Mouse (Mus musculus) G1E (cell line): ENCODE results near the gene Tmem63a. TPM values are rescaled to one million over a fixed set of nuclear protein-coding genes. Genes with fewer than 3 reads are reported as not detected.

Source experiments
- ATAC-seq: 2 replicates; pipeline ENCODE4 v1.8.0; 2016; ENCODE audit warnings: mild to moderate bottlenecking; ENCODE audit not compliant: insufficient number of reproducible peaks, poor library complexity, low FRiP score, severe bottlenecking; ENCODE audit errors: extremely low read depth
- DNase-seq: peaks from one replicate; pipeline ENCODE4 v3.0.0; 2012; ENCODE audit warnings: low spot score
- H3K27me3 ChIP-seq: 2 replicates; pipeline ENCODE4 v1.6.1; 2012; ENCODE audit warnings: mild to moderate bottlenecking, low read length, inconsistent platforms; ENCODE audit not compliant: insufficient read depth
- H3K36me3 ChIP-seq: replicated peaks from 2 replicates; pipeline ENCODE3; 2012; ENCODE audit warnings: mild to moderate bottlenecking, inconsistent platforms
- H3K4me1 ChIP-seq: 2 replicates; pipeline ENCODE4 v1.6.1; 2012; ENCODE audit warnings: low read depth, low read length, inconsistent platforms, mixed read lengths; ENCODE audit not compliant: insufficient read depth
- H3K4me3 ChIP-seq: 2 replicates; pipeline ENCODE4 v1.5.1; 2012; ENCODE audit warnings: low read depth, mild to moderate bottlenecking, inconsistent platforms, low read length, moderate library complexity, mixed read lengths
- H3K9me3 ChIP-seq: replicated peaks from 2 replicates; pipeline ENCODE4 v1.6.1; 2012; ENCODE audit warnings: inconsistent platforms
- CTCF ChIP-seq: IDR thresholded peaks from 2 replicates; pipeline ENCODE4 v1.5.1; 2012; ENCODE audit warnings: low read depth, low read length, inconsistent platforms, mixed read lengths
- GATA1 ChIP-seq: IDR thresholded peaks from 2 replicates; pipeline ENCODE4 v1.6.1; 2012; ENCODE audit warnings: borderline replicate concordance, low read length, inconsistent platforms, mixed read lengths
- GATA2 ChIP-seq: IDR thresholded peaks from 2 replicates; pipeline ENCODE4 v1.6.1; 2012; ENCODE audit warnings: low read depth, low read length, inconsistent platforms, borderline replicate concordance
- POLR2AphosphoS5 ChIP-seq: IDR thresholded peaks from 2 replicates; pipeline ENCODE4 v1.6.1; 2012; ENCODE audit warnings: low read depth, low read length, inconsistent platforms; ENCODE audit not compliant: insufficient replicate concordance
- TAL1 ChIP-seq: conservative IDR thresholded peaks from 2 replicates; pipeline ENCODE4 v1.6.1; 2012; ENCODE audit warnings: low read depth, low read length, inconsistent platforms, mixed read lengths
- polyA plus RNA-seq: library from polyadenylated mRNA; stranded (reverse); fragments of >175 nt; gene quantifications from 2 replicates; pipeline ENCODE4 v1.2.3, GENCODE M21; 2012
- total RNA-seq, 2 experiments: library from RNA; stranded (forward) in 1 of 2; stranded (reverse) in 1 of 2; fragments of 200-1000 nt in 1 of 2; fragments of >200 nt in 1 of 2; fragmentation: Nextera tagmentation in 1 of 2; gene quantifications; 2 replicates each; pipeline ENCODE4 v1.2.3; 2014 to 2017

Gene Tmem63a
- total and polyA plus RNA-seq, 3 experiments, result 2.8 to 3.2 (median 2.8) TPM

- Histone ChIP-seq H3K4me1 (0 out of 2 replicates have a peak, but pooled peaks cover 2% of the 10 kb centered on the region), H3K36me3 (no peaks in the 10 kb centered on the region), H3K4me3 (no peak overlapping the region), H3K9me3 (no peaks in the 10 kb centered on the region), H3K27me3 (peaks cover 39% of the 10 kb centered on the region)
- ATAC-seq, result no peak
- TF ChIP-seq TAL1 (no peak), POLR2AphosphoS5 (no peak), CTCF (no peak), GATA1 (no peak), GATA2 (no peak)
- no peak for DNase-seq
Observed at GRCm38 (mm10) chr1:180986701-180987100, 44.6 kb downstream of the Tmem63a start.

GRCm38 (mm10) chr1:180987759-180988158 lies 45.6 kb downstream of the Tmem63a start:
- no peaks in the 10 kb centered on the region for H3K36me3 ChIP-seq
- peak; percentile 48 for DNase-seq
- H3K9me3 ChIP-seq, result no peaks in the 10 kb centered on the region
- peaks cover 44% of the 10 kb centered on the region for H3K27me3 ChIP-seq
- 0 out of 2 replicates have a peak, but pooled peaks have one; percentile 28 for ATAC-seq
- TF ChIP-seq GATA1 (no peak), CTCF (peak; percentile 87)
- no peak overlapping the region for H3K4me3 ChIP-seq
- no peaks in the 10 kb centered on the region for H3K4me1 ChIP-seq

- no peak for DNase-seq
- no peak for ATAC-seq
- H3K4me1 ChIP-seq, result no peaks in the 10 kb centered on the region
- H3K9me3 ChIP-seq, result no peaks in the 10 kb centered on the region
- H3K4me3 ChIP-seq, result no peak overlapping the region
- no peak for TF ChIP-seq POLR2AphosphoS5
- no peak for TF ChIP-seq CTCF
- no peak for TF ChIP-seq TAL1
- TF ChIP-seq GATA1, result no peak
- no peak for TF ChIP-seq GATA2
- peaks cover 54% of the 10 kb centered on the region for H3K27me3 ChIP-seq
- H3K36me3 ChIP-seq, result no peaks in the 10 kb centered on the region
Observed at GRCm38 (mm10) chr1:180990671-180991070, 48.5 kb downstream of the Tmem63a start.

GRCm38 (mm10) chr1:180992142-180992541 lies 50.0 kb downstream of the Tmem63a start:
- TF ChIP-seq TAL1, result no peak
- 0 out of 2 replicates have a peak, but pooled peaks have one; percentile 28 for TF ChIP-seq CTCF
- no peak for TF ChIP-seq GATA1
- ATAC-seq (no peak), DNase-seq (no peak)
- H3K4me1 ChIP-seq, result no peaks in the 10 kb centered on the region
- no peak overlapping the region for H3K4me3 ChIP-seq
- peaks cover 60% of the 10 kb centered on the region for H3K27me3 ChIP-seq
- no peaks in the 10 kb centered on the region for H3K9me3 ChIP-seq
- no peaks in the 10 kb centered on the region for H3K36me3 ChIP-seq

GRCm38 (mm10) chr1:181000501-181001092 lies 58.5 kb downstream of the Tmem63a start:
- ATAC-seq (no peak), DNase-seq (no peak)
- no peak for TF ChIP-seq GATA1
- TF ChIP-seq GATA2, result no peak
- no peak for TF ChIP-seq POLR2AphosphoS5
- TF ChIP-seq TAL1, result no peak
- TF ChIP-seq CTCF, result no peak
- peaks cover 72% of the 10 kb centered on the region for H3K27me3 ChIP-seq
- H3K9me3 ChIP-seq, result no peaks in the 10 kb centered on the region
- H3K4me3 ChIP-seq, result no peak overlapping the region
- no peaks in the 10 kb centered on the region for H3K36me3 ChIP-seq
- H3K4me1 ChIP-seq, result no peaks in the 10 kb centered on the region

GRCm38 (mm10) chr1:181001217-181001616 lies 59.1 kb downstream of the Tmem63a start:
- Histone ChIP-seq H3K4me1 (no peaks in the 10 kb centered on the region), H3K27me3 (peaks cover 69% of the 10 kb centered on the region), H3K36me3 (no peaks in the 10 kb centered on the region), H3K4me3 (no peak overlapping the region), H3K9me3 (no peaks in the 10 kb centered on the region)
- TF ChIP-seq GATA1 (no peak), POLR2AphosphoS5 (no peak), GATA2 (no peak), TAL1 (no peak), CTCF (no peak)
- ATAC-seq (no peak), DNase-seq (no peak)
